Mouse (Mus musculus) layer of hippocampus, postnatal 36 days (tissue): ENCODE results near the gene Arhgap23. TPM values are rescaled to one million over a fixed set of nuclear protein-coding genes. Genes with fewer than 3 reads are reported as not detected.

ENCODE experiments used
- DNase-seq, 2 experiments: peaks; one replicate each; pipeline ENCODE4 v3.0.0; 2022
- total RNA-seq, 2 experiments: library from RNA; stranded (reverse); gene quantifications; 2 replicates each; pipeline ENCODE4 v1.2.3; 2021

The Arhgap23 gene
- total RNA-seq, 2 experiments from 2014 or later = 73.4 to 75.4 TPM

- DNase-seq = no peak
Measured at GRCm38 (mm10) chr11:97508198-97508597, 92.9 kb downstream of the Arhgap23 start.

- no peak for DNase-seq
Measured at GRCm38 (mm10) chr11:97509058-97509457, 93.7 kb downstream of the Arhgap23 start.

GRCm38 (mm10) chr11:97509715-97510485 lies 94.6 kb downstream of the Arhgap23 start:
- no peak for DNase-seq

GRCm38 (mm10) chr11:97510966-97511660 lies 95.8 kb downstream of the Arhgap23 start:
- peak in 1 of 2 experiments; percentile 59 for DNase-seq

- no peak for DNase-seq
Measured at GRCm38 (mm10) chr11:97511661-97512369, 96.5 kb downstream of the Arhgap23 start.

- DNase-seq = no peak
Measured at GRCm38 (mm10) chr11:97512511-97512910, 97.2 kb downstream of the Arhgap23 start.

DNA sequence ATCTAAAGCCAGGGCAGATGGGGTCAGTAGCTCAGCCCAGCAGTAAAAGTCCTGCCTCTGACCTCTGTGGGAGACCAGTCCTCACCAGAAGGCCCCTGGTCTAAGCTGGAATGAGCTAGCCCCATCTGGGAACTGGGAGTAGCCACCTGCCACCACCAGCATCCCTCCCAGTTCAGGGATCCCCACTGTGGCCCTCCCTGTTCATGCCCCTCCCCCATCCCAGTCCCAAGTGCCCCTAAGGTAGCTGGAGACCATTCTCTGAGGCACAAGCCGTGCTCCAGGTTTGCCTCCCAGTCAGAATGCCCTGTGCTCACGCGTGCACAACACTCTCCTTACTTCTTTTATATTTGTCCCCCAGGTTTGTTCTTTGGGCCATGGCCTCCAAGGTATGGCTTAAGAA lies 97.7 kb downstream of the Arhgap23 start:
- DNase-seq = no peak

GRCm38 (mm10) chr11:97520541-97520940 lies 105.2 kb downstream of the Arhgap23 start:
- no peak for DNase-seq

DNA sequence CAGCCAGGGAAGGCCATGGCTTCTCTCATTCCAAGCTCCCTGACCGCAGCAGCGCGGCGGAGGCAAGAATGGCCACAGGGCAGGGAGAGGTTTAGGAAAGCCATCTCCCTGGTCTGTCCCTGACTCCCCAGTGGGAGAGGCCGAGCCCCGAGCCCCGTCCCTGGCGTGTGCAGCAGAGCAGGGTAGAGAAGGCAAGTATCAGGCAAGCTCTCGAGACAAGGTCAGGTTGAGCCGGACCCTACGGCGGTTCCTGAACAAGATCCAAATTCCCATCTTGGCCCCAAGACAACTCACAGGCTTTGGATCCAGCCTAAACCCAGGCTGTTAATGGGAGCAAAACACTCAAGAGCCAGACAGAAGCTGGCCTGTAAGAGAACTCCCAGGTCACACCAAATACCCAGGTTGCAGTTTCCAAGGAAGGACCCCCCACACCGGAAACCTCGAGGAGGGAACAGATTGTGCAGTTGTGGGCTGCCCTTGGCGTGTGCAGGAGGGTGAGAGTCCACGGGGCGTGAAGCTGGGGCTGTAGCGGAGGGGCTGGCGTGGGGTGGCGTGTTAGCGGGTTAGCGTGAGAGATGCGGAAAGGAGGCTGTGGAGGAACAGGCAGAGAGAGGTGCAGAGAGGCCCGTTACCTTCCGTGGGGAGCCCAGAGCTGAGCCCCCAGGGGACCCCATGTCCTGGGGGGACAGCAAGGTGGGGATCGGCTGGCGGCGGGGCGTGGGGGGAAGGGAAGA lies 106.6 kb downstream of the Arhgap23 start:
- DNase-seq = no peak

- DNase-seq = no peak
Measured at GRCm38 (mm10) chr11:97523107-97523506, 107.8 kb downstream of the Arhgap23 start.

- DNase-seq = no peak
Measured at GRCm38 (mm10) chr11:97523827-97524261, 108.5 kb downstream of the Arhgap23 start.

- no peak for DNase-seq
Measured at GRCm38 (mm10) chr11:97524306-97524705, 109.0 kb downstream of the Arhgap23 start.

GRCm38 (mm10) chr11:97525313-97525712 lies 110.0 kb downstream of the Arhgap23 start:
- DNase-seq = no peak

DNA sequence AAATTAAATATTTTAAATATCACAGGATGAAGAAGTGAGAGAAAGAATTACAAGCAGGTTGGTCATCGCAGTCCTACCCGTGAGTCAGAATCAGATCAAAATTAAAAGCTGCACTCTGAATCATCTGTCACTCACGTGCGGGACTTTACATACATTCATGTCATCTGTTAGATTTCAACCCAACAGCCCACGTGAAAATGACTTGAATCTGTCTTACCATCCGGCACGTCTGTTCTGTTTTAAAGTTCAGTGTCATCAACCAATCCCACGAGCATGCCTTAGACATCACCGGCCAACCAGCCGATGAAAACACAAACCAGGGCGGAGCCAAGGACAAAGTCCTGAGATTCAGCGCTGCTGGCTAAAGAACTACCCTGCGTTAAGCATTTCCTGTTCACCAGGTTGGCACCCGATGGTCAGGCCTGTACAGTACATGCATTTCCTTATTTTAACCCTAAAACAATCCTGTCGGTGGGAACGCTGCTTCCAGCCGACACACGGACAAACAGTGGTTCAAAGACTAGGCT lies 113.0 kb downstream of the Arhgap23 start:
- DNase-seq = no peak

- no peak for DNase-seq
Measured at GRCm38 (mm10) chr11:97530069-97530468, 114.7 kb downstream of the Arhgap23 start.

DNA sequence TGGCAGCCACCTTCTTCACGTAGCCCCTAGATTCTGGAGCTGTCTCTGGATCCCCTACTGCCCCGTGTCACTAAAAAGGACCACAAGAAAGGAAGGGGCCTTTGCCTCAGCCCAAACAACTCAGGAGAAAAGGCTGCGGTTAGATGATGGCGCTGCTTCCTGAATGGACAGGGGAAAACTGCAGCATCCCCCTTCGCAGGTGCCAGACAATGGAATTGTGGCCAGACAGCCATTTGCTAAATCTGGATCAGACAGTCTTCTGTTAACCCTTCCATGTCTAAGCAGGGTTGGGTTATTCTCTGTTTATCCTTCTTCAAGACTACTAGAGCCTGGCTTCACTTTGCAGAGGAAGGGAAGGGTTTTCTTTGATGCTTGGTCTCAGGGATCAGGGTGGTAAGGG lies 115.6 kb downstream of the Arhgap23 start:
- DNase-seq = no peak

GRCm38 (mm10) chr11:97531381-97532260 lies 116.3 kb downstream of the Arhgap23 start:
- peak; percentile 90 for DNase-seq

DNA sequence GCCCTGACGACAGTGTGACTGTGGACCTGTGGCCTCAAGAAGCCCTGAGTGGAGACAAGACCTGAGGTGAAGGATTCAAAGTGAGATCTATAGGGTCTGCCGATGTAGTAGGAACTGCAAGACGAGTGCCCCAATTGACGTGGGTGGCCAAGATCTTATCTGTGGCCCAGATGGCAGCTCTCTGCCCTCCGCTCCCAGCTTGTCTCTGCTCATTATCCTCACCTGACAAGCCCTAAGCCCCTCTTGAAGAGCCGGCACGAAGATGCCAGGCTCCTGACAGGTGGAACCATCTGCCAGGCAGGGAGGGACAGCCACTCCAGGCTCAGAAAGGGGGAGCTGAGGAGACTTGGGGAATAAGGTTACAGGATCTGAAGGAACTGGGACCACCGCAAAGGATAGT lies 117.0 kb downstream of the Arhgap23 start:
- no peak for DNase-seq

GRCm38 (mm10) chr11:97532950-97533582 lies 117.7 kb downstream of the Arhgap23 start:
- no peak for DNase-seq

- DNase-seq = no peak
Measured at GRCm38 (mm10) chr11:97533653-97534052, 118.3 kb downstream of the Arhgap23 start.
